Mouse (Mus musculus) cerebellum, adult 18-20 months (tissue): Measurements from ENCODE around the gene Zfp692.

Experiments
- DNase-seq, 2 experiments: peaks; one replicate each; pipeline ENCODE4 v3.0.0; 2021

Gene Zfp692

DNA sequence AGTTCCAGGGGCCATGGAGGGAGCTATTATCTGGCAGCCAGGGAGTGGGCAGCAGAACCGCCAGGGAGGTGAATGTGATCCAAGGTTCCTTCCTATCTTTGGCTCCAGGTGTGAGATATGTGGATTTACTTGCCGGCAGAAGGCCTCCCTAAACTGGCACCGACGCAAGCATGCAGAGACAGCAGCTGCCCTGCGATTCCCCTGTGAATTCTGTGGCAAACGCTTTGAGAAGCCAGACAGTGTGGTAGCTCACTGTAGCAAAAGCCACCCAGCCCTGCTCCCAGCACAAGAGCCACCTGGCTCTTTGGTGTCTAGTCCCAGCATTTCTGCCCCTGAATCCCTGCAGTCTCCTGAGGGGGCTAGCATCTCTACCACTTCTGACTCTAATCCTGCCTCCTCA, 7.2 kb downstream of the Zfp692 start:
- DNase-seq = no peak

GRCm38 (mm10) chr11:58315536-58316168, 8.8 kb downstream of the Zfp692 start:
- no peak for DNase-seq

GRCm38 (mm10) chr11:58316344-58316743, 9.5 kb downstream of the Zfp692 start:
- no peak for DNase-seq

GRCm38 (mm10) chr11:58316768-58317390, 10.0 kb downstream of the Zfp692 start:
- DNase-seq = no peak

DNA sequence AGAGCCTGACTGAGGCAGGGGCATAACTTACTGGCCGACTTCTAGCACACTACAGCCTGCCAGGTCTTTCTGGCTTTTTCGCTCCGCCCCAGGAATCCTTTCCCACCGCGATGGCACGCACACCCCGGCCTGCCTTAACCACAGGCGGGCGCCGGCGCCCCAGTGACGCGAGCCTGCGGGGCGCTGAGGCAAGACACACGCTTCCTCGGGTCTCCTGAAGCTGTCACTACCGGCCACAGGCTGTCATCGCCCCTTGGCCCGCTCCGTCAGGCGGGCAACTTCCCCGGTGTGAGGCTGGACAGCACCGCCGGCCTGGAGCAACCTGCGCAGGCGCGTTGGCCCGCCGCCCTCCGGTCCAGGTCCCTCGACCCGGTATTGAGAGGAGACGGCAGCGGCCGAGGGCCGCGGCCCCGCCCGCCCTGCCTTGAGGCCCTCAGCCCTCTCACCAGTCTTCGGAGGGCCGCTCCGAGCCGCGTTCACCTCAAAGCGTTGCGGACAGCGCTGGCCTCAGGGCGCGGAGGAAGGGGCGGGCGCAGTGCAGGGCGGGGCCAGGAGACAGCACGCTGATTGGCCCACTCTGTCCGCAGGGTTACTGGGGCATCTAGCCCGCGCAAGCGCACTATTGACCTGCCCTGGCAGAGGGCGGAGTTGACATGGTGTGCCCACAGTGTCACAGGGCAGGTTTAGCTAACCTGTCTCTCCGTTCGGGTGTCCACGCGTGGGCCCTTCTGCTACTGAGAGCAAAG, 16.1 kb downstream of the Zfp692 start:
- peak; percentile 98 to 99 for DNase-seq

- no peak for DNase-seq
Measured at GRCm38 (mm10) chr11:58323570-58324340, 16.9 kb downstream of the Zfp692 start.

GRCm38 (mm10) chr11:58324614-58325229, 17.9 kb downstream of the Zfp692 start:
- DNase-seq = no peak

GRCm38 (mm10) chr11:58326781-58327180, 19.9 kb downstream of the Zfp692 start:
- no peak for DNase-seq

DNA sequence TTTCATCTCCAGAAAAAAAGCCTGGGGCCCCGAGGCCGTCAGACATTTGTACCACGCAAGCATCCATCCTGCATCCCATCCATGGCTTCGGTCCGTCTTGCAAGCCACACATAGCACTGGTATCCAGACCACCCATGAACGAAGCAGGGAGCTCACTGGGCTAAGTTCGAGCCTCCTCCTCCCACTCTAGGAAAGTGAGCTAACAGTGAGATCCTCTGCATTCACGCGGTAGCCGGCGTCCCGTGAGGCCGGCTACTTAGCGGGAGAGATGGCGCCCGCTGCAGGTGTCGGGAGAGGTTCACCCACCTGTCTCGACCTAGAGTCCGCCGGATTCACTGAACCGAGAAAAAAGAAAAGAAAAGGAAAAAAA, 23.0 kb downstream of the Zfp692 start:
- DNase-seq = no peak

DNA sequence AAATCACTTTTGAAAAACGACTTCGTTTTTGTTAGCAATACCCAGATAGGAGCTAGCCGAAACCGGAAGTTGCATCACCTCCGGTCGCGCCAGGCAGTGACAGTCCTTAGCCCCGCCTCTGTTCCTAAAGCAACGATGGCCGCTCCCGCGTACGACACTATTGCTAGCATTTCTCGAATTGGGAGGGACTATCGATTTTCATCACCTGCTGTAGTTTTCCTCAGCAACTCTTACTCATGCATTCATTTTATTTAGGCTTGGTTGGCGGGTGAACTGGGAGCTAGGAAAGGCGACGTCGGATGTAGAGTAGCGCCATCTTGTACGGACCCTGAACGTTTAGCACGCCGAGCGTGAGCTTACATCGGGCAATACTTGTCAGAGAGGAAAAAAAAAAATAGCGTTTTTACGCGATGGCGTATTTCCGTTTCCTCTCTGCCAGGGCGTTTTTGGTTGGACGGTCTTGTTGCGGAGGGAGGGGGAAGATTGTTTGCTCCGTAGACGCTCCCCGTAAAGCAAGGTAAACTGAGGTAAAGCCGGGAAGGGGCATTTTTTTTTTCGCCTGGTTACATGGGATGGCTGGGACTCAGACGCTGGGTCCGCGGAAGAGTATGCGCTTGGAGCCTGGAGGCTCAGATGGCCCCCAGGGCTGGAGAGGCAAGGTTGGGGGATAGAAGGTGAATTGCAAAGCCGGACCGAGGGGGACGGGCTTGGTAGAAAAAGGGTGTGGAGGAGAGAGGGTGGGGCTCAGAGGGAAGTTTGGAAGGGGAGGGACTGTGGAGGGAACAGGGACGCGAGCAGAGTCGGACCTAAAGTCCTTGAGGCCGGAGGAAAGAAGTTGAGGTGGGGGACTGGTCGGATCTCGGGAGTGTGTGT, 23.6 kb downstream of the Zfp692 start, which contains the start of the genes Zfp672 and Sh3bp5l:
Gene Zfp672, minus strand, starts transcription at position 64 of the 873 bp plus-strand sequence.
Gene Sh3bp5l, plus strand, starts transcription at position 449 of the 873 bp plus-strand sequence.
- DNase-seq = peak; percentile 90 to 93

- DNase-seq = peak; percentile 22 to 40
Measured at GRCm38 (mm10) chr11:58331149-58331495, 24.3 kb downstream of the Zfp692 start.

- no peak for DNase-seq
Measured at GRCm38 (mm10) chr11:58331546-58331945, 24.7 kb downstream of the Zfp692 start.

DNA sequence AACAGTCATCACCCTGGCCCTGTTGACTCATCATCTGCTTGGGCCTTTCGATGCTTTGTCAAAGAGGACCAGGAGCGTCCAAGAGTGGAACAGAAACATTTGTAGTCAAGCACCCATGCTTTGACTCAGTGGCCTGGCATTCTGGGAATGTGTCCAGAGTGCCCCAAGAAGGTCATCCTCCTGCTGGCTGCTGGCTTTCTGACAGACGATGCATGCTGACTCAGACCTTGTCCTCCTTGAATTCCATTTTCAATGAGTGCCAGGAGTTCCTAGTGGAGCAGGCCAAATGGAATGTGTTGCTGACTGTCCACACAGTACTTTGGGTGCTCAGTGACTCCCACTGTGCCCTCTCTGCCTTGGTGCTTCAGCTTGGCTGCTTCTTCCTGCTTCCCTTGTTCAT, 27.9 kb downstream of the Zfp692 start:
- peak; percentile 47 to 57 for DNase-seq

- no peak for DNase-seq
Measured at GRCm38 (mm10) chr11:58346745-58347144, 39.9 kb downstream of the Zfp692 start.

DNA sequence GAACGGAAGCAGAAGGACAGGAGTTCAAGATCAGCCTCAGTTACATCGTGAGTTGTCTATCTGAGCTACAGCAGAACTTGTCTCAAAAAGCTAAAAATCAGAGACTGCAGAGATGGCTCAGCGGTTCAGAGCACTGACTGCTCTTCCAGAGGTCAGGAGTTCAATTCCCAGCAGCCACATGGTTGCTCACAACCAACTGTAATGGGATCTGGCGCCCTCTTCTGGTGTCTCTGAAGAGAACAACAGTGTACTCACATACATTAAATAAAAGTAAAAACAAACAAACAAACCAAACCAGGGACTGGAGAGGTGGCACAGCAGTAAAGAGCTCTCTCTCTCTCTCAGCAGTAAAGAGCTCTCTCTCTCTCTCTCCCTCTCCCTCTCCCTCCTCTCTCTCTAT, 43.8 kb downstream of the Zfp692 start:
- no peak for DNase-seq

- no peak for DNase-seq
Measured at GRCm38 (mm10) chr11:58351179-58351578, 44.3 kb downstream of the Zfp692 start.

DNA sequence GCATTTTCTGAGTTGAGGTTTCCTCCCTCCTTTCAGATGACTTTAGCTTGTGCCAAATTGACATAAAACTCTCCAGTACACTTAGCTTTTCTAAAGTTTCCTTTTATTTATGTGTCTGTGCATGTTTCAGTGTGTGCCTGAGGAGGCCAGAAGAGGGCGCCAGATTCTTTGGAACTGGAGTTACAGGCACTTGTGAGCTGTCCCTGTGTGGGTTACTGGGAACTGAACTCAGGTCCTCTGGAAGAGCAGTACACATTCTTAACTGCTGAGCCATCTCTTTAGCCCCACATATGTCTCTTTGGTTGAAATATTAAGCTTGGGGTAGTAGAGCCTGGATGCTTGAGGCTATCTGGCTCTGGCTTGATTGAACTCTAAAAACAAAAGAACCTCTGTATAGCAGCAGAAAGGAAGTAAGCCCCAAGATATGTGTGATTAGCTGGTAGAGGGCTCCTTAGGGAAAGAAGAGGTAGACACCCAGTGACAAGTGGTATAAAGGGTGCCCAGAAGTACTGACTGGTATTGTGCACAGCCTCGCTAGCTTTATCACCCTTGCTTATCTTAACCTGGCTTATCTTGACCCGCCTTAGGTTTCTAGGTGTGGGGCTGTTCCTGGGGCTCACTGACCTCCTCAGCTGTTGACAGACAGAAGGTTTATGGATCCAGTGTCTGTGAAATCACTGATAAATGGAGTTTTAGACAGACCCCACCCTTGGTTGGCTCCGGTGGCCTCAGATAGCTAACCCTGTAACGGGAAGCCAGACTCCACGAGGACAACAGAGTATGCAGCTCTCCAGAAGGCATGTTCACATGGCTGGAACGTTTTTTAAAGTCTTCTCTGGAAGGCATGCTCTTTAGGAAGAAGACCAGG, 46.0 kb downstream of the Zfp692 start:
- DNase-seq = no peak

DNA sequence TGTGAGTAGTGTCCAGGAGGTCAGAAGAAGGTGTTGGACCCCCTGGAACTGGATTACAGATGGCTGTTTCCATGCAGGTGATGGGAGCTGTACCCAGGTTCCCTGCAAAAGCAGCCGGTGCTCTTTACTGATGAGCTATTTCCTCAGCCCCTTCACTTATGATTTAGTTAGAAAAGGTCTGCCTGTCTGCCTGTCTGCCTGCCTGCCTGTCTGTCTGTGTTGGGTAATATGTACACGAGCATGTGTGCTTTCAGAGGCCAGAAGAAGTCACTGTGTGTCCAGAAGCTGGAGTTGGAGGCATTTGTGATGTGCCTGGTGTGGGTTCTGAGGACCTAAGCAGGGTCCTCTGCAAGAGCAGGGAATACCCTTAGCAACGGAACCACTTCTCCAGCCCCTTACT, 46.8 kb downstream of the Zfp692 start:
- DNase-seq = no peak

GRCm38 (mm10) chr11:58354476-58354875, 47.6 kb downstream of the Zfp692 start:
- DNase-seq = no peak

DNA sequence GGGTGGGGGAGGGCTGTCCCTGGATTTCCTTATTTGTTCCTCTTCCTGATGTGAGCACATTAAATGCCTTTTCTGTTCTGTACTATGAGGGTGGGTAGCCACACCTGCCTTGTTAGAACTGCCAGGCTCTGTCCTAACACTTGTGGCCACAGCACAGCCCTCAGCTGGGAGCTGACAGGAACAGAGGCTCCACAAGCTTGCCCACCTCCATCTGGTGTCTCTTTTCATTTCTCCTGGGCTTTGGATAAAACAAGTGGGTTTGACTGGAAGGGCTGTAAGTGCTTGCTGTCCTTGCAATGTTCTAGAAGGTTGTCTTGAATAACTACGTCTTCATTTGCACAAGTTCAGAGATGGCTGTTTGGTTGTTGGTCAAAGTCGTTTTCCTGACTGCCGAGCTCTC, 48.1 kb downstream of the Zfp692 start:
- no peak for DNase-seq

- DNase-seq = no peak
Measured at GRCm38 (mm10) chr11:58357042-58357441, 50.2 kb downstream of the Zfp692 start.
